Mouse (Mus musculus) olfactory bulb, adult 2 months (tissue): ENCODE measurements around the gene Dtnb. TPM values are rescaled to one million over a fixed set of nuclear protein-coding genes. Genes with fewer than 3 reads are reported as not detected.

Experiments used
- H3K27ac ChIP-seq: fragments of 200-500 bp; 2 replicates; pipeline ENCODE4 v1.5.1; 2012; ENCODE audit warnings: low read depth, low read length; ENCODE audit not compliant: insufficient read depth
- H3K4me1 ChIP-seq: fragments of 200-500 bp; 2 replicates; pipeline ENCODE4 v1.6.1; 2012; ENCODE audit warnings: low read length; ENCODE audit not compliant: control insufficient read depth, insufficient read depth
- H3K4me3 ChIP-seq: fragments of 200-500 bp; 2 replicates; pipeline ENCODE4 v1.5.1; 2012; ENCODE audit warnings: mild to moderate bottlenecking, low read depth, low read length, moderate library complexity; ENCODE audit not compliant: insufficient read depth
- CTCF ChIP-seq: fragments of 200-500 bp; IDR thresholded peaks from 2 replicates; pipeline ENCODE4 v1.5.1; 2012; ENCODE audit warnings: low read depth, mild to moderate bottlenecking, low read length, moderate library complexity; ENCODE audit not compliant: insufficient read depth
- POLR2A ChIP-seq: fragments of 200-500 bp; IDR thresholded peaks from 2 replicates; pipeline ENCODE4 v1.6.1; 2012; ENCODE audit warnings: mild to moderate bottlenecking, low read depth, low read length, moderate library complexity; ENCODE audit not compliant: insufficient read depth
- WGBS: fragments of 180-500 bp; shearing (Covaris S2); methylation state at CpG from one replicate; pipeline ENCODE4 v1.1.7; 2018; 5-methylcytosine and 5-hydroxymethylcytosine counted together
- polyA plus RNA-seq: library from polyadenylated mRNA; stranded (reverse); fragments of >200 nt; gene quantifications from 2 replicates; pipeline ENCODE4 v1.2.4, GENCODE M21; 2012; ENCODE audit warnings: low replicate concordance; ENCODE audit not compliant: missing spikeins, insufficient read depth, insufficient read length

The Dtnb gene
- polyA plus RNA-seq, 1 experiment = not detected

DNA sequence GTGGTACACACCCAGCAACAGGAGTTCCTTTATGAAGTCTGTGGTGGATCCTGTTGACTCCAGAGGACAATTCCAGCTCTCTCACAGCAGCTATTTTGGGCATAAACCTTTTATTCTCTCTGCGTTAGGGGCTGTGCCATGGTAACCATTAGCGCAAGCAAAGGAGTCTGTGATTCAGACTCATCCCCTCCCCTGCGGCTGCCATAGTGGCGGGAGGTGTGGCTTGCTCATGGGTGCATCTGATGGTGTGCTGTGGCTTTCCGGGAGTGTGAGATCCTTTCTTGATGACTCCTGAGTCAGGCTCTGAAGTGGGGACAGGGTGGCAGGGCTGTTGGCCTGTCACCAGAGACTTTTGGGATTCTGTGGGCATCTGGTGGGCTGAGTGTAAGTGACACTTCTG, 251.2 kb downstream of the Dtnb start:
- 9% methylated on average over 5 of the region's 5 CpGs for WGBS
- no peak for TF ChIP-seq POLR2A
- no peak for TF ChIP-seq CTCF
- peak overlapping the region; percentile 96 for H3K27ac ChIP-seq
- peak overlapping the region; percentile 19 for H3K4me3 ChIP-seq
- peaks cover 60% of the 10 kb centered on the region for H3K4me1 ChIP-seq

DNA sequence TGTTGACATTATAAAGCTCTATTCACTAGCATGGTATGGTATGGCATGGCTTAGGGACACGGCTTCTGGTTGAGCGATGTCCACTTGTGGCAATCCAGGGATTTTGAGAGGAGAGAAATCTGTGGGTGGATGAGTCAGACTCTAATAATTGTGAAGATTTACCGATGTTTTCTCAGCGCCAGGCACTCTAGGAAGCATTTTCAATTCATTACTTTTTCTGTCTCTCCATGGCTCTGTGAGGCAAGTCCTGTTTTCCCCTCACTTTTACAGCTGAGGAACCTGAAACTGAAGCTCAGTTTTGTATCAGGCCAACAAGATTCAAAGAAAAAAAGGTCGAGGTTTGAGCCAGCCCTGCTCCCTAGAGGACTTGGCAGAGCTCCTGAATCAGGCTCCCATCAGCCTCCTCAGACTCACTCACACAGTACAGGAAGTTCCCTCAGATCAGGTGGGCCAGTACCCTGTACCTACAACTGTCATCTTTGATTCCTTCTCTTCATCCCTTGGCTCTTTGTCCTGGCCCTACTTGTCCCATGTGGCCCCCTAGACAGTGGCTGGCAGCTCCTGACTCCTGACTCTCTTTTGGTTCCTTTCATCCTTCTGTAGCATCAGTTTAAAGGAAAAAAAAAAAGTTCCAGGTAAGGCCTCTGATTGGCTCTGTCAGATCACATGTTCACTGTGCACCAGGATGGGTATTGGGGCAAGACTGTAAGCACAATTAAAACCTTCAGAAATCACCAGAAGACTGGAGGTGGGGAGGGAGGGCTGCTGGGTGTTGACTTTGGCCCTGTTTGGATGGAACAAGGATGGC, 252.9 kb downstream of the Dtnb start:
- no peak for TF ChIP-seq CTCF
- TF ChIP-seq POLR2A = no peak

DNA sequence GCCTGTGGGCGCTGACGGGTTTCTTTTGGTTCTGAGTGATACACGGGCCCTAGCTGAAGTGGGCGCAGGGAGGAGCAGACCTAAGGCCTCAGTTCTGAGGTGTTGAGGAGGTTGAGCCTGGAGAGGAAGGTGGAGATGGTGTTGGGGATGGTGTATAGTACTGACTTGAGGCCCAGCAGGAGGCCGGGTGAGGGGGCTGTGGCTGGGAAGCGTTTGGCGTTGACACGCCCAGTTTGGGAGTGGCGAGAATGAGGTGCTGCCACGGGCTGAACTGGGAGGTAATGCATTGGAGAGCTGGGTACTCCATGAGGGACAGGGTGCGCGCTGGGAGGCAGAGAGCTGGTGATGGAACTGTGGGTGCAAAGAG, 253.5 kb downstream of the Dtnb start:
- TF ChIP-seq CTCF (no peak), POLR2A (no peak)
- Histone ChIP-seq H3K4me3 (0 out of 2 replicates have a peak overlapping the region, but pooled peaks have one; percentile 20), H3K4me1 (peaks cover 51% of the 10 kb centered on the region), H3K27ac (peak overlapping the region; percentile 86)
- 49% methylated on average over 12 of the region's 12 CpGs for WGBS

More for the DNA sequence above, 252.9 kb downstream of the Dtnb start:
- Histone ChIP-seq H3K4me1 (peaks cover 52% of the 10 kb centered on the region), H3K27ac (peak overlapping the region; percentile 86), H3K4me3 (no peak overlapping the region)
- 12% methylated on average over 5 of the region's 5 CpGs for WGBS

DNA sequence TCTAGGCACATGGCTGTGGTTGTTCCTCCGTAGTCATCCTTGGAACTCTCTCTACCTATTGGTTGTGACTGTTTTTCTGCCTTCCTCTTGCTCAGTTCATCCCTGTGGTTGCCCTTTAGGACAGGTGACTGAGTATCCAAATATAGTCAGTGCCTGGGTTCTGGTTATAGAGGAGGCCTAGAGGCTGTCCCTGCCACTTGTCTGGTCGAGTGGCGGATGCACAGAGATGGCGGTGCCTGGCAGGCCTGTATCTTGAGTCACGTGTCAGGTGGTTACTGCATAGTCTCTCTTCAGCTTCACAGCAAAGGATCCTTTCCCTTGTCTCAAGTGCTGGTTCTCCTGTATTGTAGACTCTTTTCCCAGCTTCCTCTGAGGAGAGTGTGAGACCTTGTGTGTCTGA, 255.6 kb downstream of the Dtnb start:
- TF ChIP-seq POLR2A (no peak), CTCF (no peak)
- peaks cover 53% of the 10 kb centered on the region for H3K4me1 ChIP-seq
- H3K4me3 ChIP-seq = no peak overlapping the region
- H3K27ac ChIP-seq = 0 out of 2 replicates have a peak overlapping the region, but pooled peaks have one; percentile 14
- 69% methylated on average over 5 of the region's 5 CpGs for WGBS

Other genes starting within 250 kb of the Dtnb start
- 67.4 TPM in 1 of 2 replicates, not detected in the other for gene Kif3c, start 207.2 kb upstream of the Dtnb start, polyA plus RNA-seq
- not detected in 2 replicates for gene Asxl2, start 145.5 kb upstream of the Dtnb start, polyA plus RNA-seq
- not detected in 2 replicates for gene Dnmt3a, start 233.6 kb downstream of the Dtnb start, polyA plus RNA-seq